ENCODE assay signal across 27 mouse cellular contexts in genomic region chr7:46995558-46995957, GRCm38 (mm10). TPM values are rescaled to one million over a fixed set of nuclear protein-coding genes. Genes with fewer than 3 reads are reported as not detected.
"Had no signal": no experiment of that assay in that cellular context is flagged by ENCODE, and none has a peak within 500 bp of the region (broad histone marks: within the 10 kb centered on the region; RNA-seq: fewer than 3 reads in every experiment).

No protein-coding gene starts in this region.

- H3K4me3 ChIP-seq: limb, embryonic 10.5 days; limb, embryonic 13.5 days; midbrain, embryonic 10.5 days; midbrain, embryonic 13.5 days; stomach, embryonic 15.5 days had no signal

- H3K9ac ChIP-seq: limb, embryonic 13.5 days; lung, embryonic 14.5 days; midbrain, embryonic 13.5 days; stomach, embryonic 15.5 days had no signal

- ATAC-seq: hindbrain, postnatal 0 days; inflammation-experienced regulatory T-cells, adult 6 months; lung, postnatal 0 days; midbrain, embryonic 13.5 days; midbrain, embryonic 16.5 days had no signal

- H3K4me2 ChIP-seq: limb, embryonic 13.5 days; lung, embryonic 14.5 days; midbrain, embryonic 13.5 days; stomach, embryonic 15.5 days had no signal

- H3K9me3 ChIP-seq: limb, embryonic 10.5 days; limb, embryonic 13.5 days; midbrain, embryonic 10.5 days; midbrain, embryonic 13.5 days; stomach, embryonic 15.5 days had no signal

- DNase-seq: kidney, adult 11 months; kidney, adult 9 months; kidney, postnatal 25 days; lung, embryonic 14.5 days; right cerebral cortex, adult 18-20 months; right cerebral cortex, postnatal 14 days; right cerebral cortex, postnatal 4 days; thymus, postnatal 36 days had no signal

- H3K27ac ChIP-seq: hindbrain, postnatal 0 days; limb, embryonic 10.5 days; limb, embryonic 13.5 days; macrophage; midbrain, embryonic 10.5 days; midbrain, embryonic 13.5 days; stomach, embryonic 15.5 days had no signal

- H3K27me3 ChIP-seq: limb, embryonic 13.5 days; midbrain, embryonic 13.5 days; stomach, embryonic 15.5 days had no signal

RNA-seq across cellular contexts. Expression of gene Gm9999, which starts 12.2 kb away (rescaled TPM):
- total RNA-seq: hindbrain, postnatal 0 days; layer of hippocampus, postnatal 14 days; left cerebral cortex, adult 8-10 months; left cerebral cortex, postnatal 14 days; liver, adult 2 months had no signal
- polyA plus RNA-seq: hindbrain, postnatal 0 days; inflammation-experienced regulatory T-cells, adult 6 months; kidney, embryonic 16.5 days; large intestine, adult 2 months; limb, embryonic 10.5 days; limb, embryonic 13.5 days; liver, adult 2 months; lung, embryonic 14.5 days; lung, postnatal 0 days; macrophage; midbrain, embryonic 10.5 days; midbrain, embryonic 13.5 days; midbrain, embryonic 16.5 days; neural tube, embryonic 11.5 days; neural tube, embryonic 14.5 days; stomach, embryonic 15.5 days; urinary bladder, adult 2 months had no signal
